Mouse (Mus musculus): ENCODE measurements at regions not wholly inside any gene's neighbourhood (a gene's known extent, or its start where the extent isn't known, plus 50 kb on each side); places are given as distances from the start of the nearest gene placed in this dataset.

DNA sequence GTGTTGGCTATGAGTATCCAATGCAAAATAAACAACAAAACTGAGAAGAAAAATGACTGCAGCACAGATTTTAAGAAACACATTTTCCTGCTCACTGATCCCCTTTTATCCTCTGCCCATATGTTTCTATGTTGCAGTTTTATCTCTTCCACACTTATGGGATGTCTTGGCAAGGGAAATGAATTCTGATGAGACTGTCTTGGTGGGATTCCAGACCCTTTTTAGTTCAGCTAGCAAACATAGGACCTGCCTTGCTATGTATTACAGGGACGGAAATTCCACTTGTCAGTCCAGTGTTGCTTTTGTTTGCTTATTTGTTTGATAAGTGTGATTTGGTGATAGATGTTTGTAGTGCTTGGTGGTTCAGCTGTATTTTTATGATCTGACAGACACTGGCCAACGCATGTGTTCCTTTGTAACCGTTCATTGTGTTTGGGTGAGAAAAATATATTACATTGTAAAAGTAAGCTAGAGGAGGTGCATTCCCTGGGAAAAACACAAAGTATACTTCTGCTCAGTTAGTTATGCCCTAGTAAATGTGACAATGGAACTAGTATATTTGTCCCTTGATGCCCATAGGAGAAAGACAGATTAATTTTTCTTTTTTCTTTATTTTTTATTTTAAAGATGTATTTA, 1516.2 kb downstream of the Tbl1xr1 start:
- no peak for DNase-seq (ENCODE audit: low read depth, low spot score)

DNA sequence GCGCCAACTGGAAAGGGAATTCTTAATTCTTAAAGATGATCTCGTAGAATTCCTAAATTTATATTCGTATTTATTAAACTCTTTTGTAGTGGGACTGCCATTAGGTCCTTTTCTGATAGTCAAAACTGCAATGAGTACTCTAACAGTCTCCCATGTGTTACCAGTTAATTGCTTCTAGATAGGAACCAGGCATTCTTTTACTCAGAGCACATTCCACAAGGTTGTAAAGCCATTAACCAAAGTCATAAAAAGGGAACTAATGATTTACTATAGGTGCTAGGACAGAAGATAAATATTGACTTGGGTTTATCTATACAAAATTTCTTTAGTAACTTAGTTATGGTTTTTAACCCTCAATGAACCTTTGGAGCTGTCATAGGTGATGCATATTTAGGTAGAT, 1525.0 kb downstream of the Tbl1xr1 start:
- DNase-seq (ENCODE audit: low read depth, low spot score): no peak

DNA sequence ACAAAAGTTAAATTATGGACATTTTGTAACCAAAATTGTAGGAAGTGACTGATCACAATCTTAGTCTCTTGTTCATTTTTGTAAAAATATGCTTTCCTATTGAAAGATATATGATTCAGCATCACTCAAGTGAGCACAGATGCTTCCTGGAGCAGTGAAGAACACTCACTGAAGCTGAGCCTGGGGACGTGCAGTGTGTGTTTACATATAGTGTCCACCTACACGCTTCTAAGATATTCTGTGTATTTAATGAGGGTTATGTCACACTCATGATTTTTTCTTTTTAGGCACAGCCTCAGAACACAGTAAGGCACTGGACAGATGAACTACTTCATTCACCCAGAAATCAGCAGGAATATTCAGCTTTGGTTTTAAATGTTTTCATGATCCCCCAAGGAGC, 1533.6 kb downstream of the Tbl1xr1 start:
- DNase-seq (ENCODE audit: low read depth, low spot score): no peak

DNA sequence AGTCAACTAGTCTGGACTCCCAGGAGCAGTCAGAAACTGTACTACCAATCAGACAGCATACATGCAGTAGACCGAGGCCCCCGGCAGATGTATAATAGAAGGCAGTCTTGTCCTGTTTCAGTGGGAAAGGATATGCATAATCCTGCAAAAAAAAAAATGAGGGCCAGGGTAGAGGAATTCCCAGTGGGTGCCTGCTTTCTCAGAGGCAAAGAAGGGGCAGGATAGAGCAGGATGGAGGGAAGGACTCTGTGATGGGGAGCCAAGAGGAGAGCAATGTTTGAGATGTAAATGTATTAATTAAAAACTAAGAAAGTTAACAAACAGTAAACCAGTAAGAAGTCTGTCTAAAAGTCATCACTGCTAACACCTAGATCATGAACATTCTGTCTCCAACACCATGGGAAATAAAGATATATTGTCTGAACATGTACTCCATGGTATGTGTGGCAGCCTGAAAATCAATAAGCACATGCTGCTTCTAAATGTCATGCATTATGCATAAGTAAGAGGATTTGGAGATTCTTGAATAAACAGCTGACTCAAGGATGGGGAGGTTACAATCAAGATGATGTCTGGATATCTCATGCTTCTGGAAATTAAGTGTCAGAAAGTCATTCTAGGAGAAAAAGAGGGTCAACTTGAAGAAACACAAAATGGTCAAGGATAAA, 1485.3 kb downstream of the Naaladl2 start:
- DNase-seq (ENCODE audit: low read depth, low spot score): no peak

DNA sequence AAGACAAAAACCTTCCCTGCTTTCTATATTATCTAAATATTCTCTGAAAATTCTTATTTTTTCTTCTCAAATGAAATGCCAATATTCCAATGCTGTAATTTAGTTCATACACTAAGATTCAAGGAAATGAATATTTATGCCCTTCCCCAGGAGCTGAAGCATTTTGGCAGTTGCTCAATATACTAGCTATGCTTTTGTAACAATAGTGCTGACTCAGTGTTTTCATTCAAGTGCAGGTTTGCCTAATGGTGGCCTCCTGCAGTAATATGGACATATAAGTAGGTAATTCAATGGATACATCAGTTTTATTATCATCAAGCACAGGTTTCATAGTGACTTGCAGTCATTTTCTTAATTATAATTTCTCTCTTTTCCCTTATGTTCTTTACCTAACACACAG, 1437.3 kb downstream of the Naaladl2 start:
- no peak for DNase-seq (ENCODE audit: low read depth, low spot score)

Measured in A20 (cell line).